Mouse (Mus musculus): ENCODE measurements around the gene Foxk1.
A peak's percentile ranks its signal among the peaks of the same experiment; 100 is the strongest.

Foxk1 gene

GRCm38 (mm10) chr5:142387716-142388115 is 13.6 kb upstream of the Foxk1 start:
- peak; percentile 30 for DNase-seq (ENCODE audit: low read depth, low spot score)

DNA sequence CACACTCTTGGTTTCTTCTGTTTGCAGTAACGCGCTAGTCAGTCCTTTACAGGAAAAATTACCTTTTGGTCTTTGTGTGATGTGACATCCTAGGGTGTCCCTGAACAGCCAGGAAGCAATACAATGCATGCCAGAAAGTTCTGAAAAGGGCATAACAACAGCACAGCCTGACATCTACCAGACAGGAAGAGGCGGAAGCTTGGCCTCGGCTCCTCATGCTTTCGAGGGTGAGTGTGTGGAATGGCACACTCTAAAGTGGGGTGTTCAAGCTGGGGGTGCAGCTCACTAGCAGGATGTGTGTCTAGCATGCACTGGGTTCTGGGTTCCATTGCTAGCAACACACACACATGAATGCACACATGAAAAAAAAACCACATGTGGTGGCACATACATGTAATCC is 9.6 kb upstream of the Foxk1 start:
- DNase-seq (ENCODE audit: low read depth, low spot score) = no peak

- DNase-seq (ENCODE audit: low read depth, low spot score) = no peak
Measured at GRCm38 (mm10) chr5:142394602-142395252, 6.6 kb upstream of the Foxk1 start.

- DNase-seq (ENCODE audit: low read depth, low spot score) = no peak
Measured at GRCm38 (mm10) chr5:142395909-142396308, 5.4 kb upstream of the Foxk1 start.

- no peak for DNase-seq (ENCODE audit: low read depth, low spot score)
Measured at GRCm38 (mm10) chr5:142400181-142400883, 965 bp upstream of the Foxk1 start.

DNA sequence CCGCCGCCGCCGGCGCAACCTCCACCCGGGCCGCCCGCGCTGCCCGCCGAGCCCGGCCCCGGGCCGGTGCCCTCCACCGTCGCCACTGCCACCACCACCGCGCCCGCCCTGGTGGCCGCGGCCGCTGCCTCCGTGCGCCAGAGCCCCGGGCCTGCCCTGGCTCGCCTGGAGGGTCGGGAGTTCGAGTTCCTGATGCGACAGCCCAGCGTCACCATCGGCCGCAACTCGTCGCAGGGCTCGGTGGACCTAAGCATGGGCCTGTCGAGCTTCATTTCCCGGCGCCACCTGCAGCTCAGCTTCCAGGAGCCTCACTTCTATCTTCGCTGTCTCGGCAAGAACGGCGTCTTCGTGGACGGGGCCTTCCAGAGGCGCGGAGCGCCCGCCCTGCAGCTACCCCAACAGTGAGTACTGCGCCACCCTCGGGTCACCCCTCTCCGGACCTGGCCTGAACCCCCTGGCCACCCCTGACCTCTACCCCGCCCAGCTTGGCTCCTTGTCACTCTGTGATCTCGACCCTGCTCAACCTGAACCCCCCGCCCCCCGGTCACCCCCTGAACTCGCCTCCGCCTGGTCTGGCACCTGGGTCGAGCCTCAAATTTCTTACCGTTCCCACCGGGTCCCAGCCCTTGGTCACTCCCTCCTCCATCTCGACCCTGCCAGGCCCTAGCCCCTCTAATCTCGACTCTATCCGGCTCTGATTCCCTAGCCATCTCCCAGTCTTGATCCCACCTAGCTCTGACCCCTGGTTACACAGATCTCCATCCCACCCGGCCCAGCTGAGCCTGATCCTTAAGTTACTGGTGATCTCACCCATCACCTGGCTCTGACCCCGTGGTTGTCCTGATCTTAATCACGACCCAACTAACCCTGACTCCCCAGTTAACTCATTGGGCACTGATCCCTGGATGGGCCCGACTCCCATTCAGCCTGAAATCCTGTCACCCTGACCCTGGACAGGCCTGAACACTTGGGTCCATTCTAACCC is 636 bp downstream of the Foxk1 start:
- peak; percentile 59 for DNase-seq (ENCODE audit: low read depth, low spot score)

DNA sequence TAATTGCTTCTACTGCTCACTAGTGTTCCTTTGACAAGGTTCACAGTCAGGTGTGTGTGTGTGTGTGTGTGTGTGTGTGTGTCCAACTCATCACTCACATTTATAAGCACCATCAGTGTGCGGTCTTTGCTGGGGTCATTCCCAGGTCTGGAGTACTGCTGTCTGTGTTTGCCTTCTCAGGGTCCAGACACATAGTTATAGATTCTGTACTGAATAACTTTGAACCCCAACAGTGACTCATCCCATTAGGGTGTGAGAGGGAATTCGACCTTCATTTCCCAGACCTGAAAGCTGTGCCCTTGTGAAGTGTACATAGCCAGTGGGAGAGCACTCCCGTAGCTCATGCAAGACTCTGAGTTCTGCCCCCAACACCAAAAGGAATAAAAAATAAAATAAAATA is 2.4 kb downstream of the Foxk1 start:
- no peak for DNase-seq (ENCODE audit: low read depth, low spot score)

GRCm38 (mm10) chr5:142404307-142404706 is 3.0 kb downstream of the Foxk1 start:
- DNase-seq (ENCODE audit: low read depth, low spot score) = peak; percentile 43

DNA sequence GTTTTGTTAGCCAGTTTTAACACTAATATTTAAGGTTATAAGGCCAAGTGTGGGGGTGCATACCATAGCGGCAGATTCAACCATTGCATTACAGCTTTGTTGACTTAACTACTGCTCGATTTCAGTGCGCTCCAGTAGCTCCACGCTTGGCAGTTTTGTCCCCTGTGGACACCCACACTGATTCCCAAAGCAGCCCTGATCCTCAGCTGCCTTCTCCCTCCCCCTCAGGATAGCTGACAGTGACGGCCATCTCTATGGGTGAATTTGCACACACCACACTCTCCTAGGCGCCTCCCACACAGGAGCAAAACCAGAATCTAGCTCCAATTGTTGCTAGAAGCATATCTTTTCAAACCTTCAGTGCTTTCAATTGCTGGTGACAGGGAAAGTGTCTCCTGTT is 4.1 kb downstream of the Foxk1 start:
- DNase-seq (ENCODE audit: low read depth, low spot score) = no peak

DNA sequence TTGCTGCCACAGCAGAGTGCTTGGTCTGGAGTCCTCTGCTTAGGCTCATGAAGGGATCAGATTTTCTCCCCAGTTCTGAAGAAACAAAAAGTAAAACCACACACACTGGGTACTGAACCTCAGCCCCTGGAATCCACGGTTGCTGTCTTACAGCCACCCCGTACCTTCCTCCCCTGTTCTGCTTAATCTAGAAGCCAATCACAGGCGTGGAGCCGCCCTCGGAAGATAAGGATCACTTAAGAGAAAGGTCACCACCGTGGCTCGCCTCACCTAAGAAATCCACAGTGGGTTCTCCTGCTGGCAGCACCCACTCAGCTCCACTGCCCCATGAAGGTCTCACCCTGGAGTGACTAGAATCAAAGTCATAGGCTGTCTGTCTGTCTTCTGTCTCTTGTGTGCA is 5.1 kb downstream of the Foxk1 start:
- peak; percentile 58 for DNase-seq (ENCODE audit: low read depth, low spot score)

DNA sequence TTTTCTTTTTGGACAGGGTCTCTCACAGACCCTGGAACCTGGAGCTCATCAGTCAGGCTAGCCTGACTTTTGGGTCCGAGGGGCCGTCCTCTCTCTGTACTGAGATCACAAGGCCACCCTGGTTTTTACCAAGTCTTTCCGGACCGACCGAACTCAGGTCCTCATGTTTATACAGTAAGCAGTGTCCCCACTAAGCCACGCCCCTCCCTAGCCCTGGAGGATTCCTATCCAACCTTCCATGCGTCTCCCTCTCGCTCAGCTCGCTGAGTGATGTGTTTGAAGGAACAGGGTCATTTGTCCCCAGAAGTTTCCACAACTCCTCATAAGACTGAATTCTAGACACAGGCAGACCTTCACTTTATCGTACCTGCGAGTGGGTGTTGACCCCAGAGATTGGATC is 5.6 kb downstream of the Foxk1 start:
- DNase-seq (ENCODE audit: low read depth, low spot score) = peak; percentile 36

DNA sequence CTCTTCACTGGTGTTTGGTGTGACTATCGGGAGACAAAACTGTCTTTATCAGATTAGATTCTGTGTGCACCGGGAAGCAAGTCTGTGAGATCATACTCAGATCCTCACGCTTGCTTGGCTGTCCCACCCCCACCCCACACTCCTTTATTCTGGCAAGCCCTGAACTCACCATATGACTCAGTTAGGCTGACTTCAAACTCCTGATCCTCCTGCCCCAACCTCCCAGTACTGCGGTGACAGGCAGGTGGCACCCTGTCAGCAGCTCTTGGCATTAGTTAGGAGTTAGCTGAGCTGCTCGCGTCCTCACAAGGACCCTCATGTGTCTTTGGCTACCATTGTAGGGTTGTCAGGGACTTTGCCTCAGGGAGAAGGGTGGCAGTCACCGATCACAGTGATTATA is 6.1 kb downstream of the Foxk1 start:
- peak; percentile 58 for DNase-seq (ENCODE audit: low read depth, low spot score)

DNA sequence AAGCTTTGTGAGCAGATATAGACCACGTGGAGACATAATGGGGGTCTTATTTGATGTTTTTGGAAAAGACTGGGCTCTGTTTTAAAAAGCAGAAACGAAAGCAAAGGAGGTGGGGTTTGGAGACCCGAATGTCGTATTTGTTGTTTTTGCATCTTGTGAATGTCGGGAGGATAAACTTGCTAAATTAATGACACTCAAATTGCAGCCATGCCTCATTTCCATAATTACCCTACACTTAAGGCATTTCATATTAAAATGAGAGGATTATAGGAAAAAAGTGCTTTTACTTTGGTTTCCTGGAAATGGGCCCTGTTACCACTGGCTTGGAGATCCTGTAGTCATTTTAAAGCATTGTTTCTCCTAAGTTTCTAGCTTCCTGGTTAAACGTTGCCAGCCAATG is 7.9 kb downstream of the Foxk1 start:
- no peak for DNase-seq (ENCODE audit: low read depth, low spot score)

GRCm38 (mm10) chr5:142410348-142410747 is 9.1 kb downstream of the Foxk1 start:
- DNase-seq (ENCODE audit: low read depth, low spot score) = no peak

- no peak for DNase-seq (ENCODE audit: low read depth, low spot score)
Measured at GRCm38 (mm10) chr5:142412678-142413385, 11.5 kb downstream of the Foxk1 start.

DNA sequence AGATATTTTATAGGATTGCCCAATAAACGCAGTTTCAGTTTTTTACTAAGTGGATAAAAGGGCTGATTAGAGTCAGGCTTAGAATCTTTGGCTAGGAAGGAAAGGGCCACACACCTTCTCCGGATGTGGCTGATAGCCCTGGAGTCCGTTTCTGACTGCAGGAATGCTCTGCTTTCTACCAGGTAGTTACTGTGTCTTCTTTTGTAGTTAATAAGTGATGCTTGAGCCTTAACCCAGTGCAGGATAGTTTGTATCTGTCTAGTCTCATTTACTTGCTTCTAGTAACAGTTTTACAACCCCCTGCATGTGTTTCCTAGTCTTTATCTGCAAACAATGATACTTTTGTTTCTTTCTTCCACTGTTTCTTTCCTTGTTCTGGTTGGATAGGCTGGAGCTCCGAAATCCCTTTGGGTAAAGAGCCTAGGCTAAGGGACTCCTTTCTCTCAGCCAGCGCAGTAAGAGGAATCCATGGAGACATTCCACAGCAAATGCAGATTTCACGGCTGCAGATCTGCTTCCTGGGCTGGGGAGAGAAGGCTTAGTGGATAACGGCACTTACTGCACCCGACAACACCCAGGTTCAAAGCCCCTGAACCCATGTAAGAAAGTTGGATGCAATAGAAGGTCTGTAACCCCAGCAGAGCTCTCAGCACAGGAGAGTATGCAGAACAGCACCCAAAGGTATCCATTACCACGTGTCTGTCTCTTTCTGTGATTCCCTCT is 12.6 kb downstream of the Foxk1 start:
- DNase-seq (ENCODE audit: low read depth, low spot score) = no peak

DNA sequence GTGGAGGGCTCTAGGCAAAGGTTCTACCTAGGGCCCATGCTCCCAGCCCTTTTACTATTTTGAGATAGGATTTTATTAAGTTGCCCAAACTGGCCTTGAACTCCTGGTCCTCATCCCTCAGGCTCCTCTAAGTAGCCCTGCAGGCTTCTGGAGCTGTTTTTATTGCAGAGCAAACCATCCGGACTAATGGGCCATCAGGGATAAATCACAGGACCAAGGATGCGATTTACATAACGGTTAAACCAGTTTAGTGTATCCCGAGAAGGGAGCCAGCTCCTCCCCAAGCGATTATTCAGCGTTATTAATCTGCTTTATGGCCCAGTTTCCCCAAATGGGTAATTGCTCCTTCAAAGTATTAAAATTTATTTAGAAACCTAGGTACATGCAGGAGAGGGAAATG is 14.1 kb downstream of the Foxk1 start:
- no peak for DNase-seq (ENCODE audit: low read depth, low spot score)

- peak; percentile 79 for DNase-seq (ENCODE audit: low read depth, low spot score)
Measured at GRCm38 (mm10) chr5:142416070-142416775, 14.9 kb downstream of the Foxk1 start.

DNA sequence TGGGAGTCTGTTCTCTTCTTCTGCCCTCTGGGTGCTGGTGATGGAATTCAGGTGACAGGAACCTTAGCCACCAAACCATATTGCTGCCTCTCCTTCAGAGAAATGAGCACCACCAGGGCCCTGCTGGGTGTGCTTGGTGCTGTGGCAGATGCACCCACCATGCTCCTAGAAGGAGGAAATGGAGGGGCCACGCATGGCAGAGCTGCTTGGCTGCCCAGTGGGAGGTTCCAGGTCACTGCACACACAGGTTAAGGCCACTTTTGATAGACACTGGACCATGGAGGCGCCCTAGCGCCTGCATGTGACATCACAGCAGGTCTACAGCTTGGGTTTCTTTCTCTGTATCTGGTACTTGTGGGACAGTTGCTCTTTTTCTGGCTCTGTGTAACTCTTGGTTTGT is 15.8 kb downstream of the Foxk1 start:
- DNase-seq (ENCODE audit: low read depth, low spot score) = no peak

GRCm38 (mm10) chr5:142417876-142418275 is 16.6 kb downstream of the Foxk1 start:
- no peak for DNase-seq (ENCODE audit: low read depth, low spot score)

All from CD4-positive helper T cell, adult 2 months (primary cell).